ENCODE assay signal across 16 mouse cellular contexts in genomic region chr12:57607624-57608023, GRCm38 (mm10). TPM values are rescaled to one million over a fixed set of nuclear protein-coding genes. Genes with fewer than 3 reads are reported as not detected.
A peak's percentile ranks its signal among the peaks of the same experiment; 100 is the strongest.
DNase-seq lines count a peak whose midpoint lies in the region; ATAC-seq lines count a peak whose summit lies in the region.
"Had no signal": no experiment of that assay in that cellular context is flagged by ENCODE, and none has a peak within 500 bp of the region (broad histone marks: within the 10 kb centered on the region; RNA-seq: fewer than 3 reads in every experiment).

No protein-coding gene starts in this region.

- no peak overlapping the region for H3K4me2 ChIP-seq in heart, embryonic 12.5 days
- H3K4me2 ChIP-seq: liver, embryonic 11.5 days had no signal

- WGBS in heart, embryonic 12.5 days = 20% methylated on average over 5 of the region's 5 CpGs

- no peaks in the 10 kb centered on the region for H3K27me3 ChIP-seq in heart, embryonic 12.5 days (replicated peaks)

- no peaks in the 10 kb centered on the region for H3K9me3 ChIP-seq in heart, embryonic 12.5 days (replicated peaks)
- H3K9me3 ChIP-seq: midbrain, embryonic 10.5 days had no signal

- peak; percentile 71 for ATAC-seq in heart, embryonic 12.5 days (ENCODE audit: insufficient number of reproducible peaks, low FRiP score)
- no peak for ATAC-seq in megakaryocyte, adult 5-6 weeks (ENCODE audit: poor library complexity, severe bottlenecking)

- H3K27ac ChIP-seq in heart, embryonic 12.5 days (ENCODE audit: poor library complexity, severe bottlenecking) = no peak overlapping the region
- H3K27ac ChIP-seq: midbrain, embryonic 10.5 days had no signal

- H3K9ac ChIP-seq in heart, embryonic 12.5 days = no peak overlapping the region

- 0 out of 2 replicates have a peak, but pooled peaks cover 3% of the 10 kb centered on the region for H3K4me1 ChIP-seq in heart, embryonic 12.5 days (replicated peaks)
- H3K4me1 ChIP-seq: midbrain, embryonic 10.5 days had no signal

- no peaks in the 10 kb centered on the region for H3K36me3 ChIP-seq in heart, embryonic 12.5 days
- H3K36me3 ChIP-seq: midbrain, embryonic 10.5 days had no signal

- no peak for DNase-seq in heart, postnatal 36 days
- DNase-seq in kidney, postnatal 4 days = peak; percentile 4 to 18
- no peak for DNase-seq in kidney, adult 11 months
- peak; percentile 37 for DNase-seq in heart, postnatal 4 days
- DNase-seq in lung, postnatal 4 days = peak; percentile 11 to 33
- DNase-seq in frontal cortex, postnatal 25 days (ENCODE audit: low spot score in 2 of 2) = no peak
- DNase-seq: adrenal gland, adult 8-10 months; cerebellum, adult 2 months; layer of hippocampus, adult 9-11 months had no signal

- intact Hi-C loops in heart, postnatal 36 days (cut with DNase I) = no loop called here

- no peak overlapping the region for H3K4me3 ChIP-seq in heart, embryonic 12.5 days
- H3K4me3 ChIP-seq: midbrain, embryonic 10.5 days had no signal

RNA-seq across cellular contexts. Expression of gene Ttc6, which starts 43.7 kb away (rescaled TPM):
- 0.20 and 0.49 TPM in 2 replicates for polyA plus RNA-seq in heart, embryonic 12.5 days (2016; fragmentation: Nextera tagmentation; extraction: Ambion mirVana)
- not detected for total RNA-seq in heart, postnatal 36 days (2021)
- under 1 TPM; 0.05 TPM for total RNA-seq in heart, postnatal 4 days (2021)
- total RNA-seq in megakaryocyte, adult 5-6 weeks (2015) = not detected in 2 replicates
- total RNA-seq in megakaryocyte, adult 5-6 weeks (2017) = not detected in 2 replicates
- total RNA-seq: adrenal gland, adult 8-10 months; gastrocnemius, adult 18-20 months; hematopoietic stem cell, adult 5-6 weeks; neutrophil, adult 5-6 weeks had no signal
- polyA plus RNA-seq: cerebellum, adult 2 months had no signal

Comparison
In these comparisons a context has a peak if more than half of its experiments do, and no peak if none do; other contexts are left out.
1. DNase-seq: peak in kidney, postnatal 4 days (2 of 2), heart, postnatal 4 days (single experiment) and lung, postnatal 4 days (2 of 2); none in heart, postnatal 36 days (0 of 2), kidney, adult 11 months (single experiment) and frontal cortex, postnatal 25 days (0 of 2).